Mouse (Mus musculus): Measurements from ENCODE around the gene Clec3b. TPM values are rescaled to one million over a fixed set of nuclear protein-coding genes. Genes with fewer than 3 reads are reported as not detected.
A peak's percentile ranks its signal among the peaks of the same experiment; 100 is the strongest.

The Clec3b gene
- polyA plus RNA-seq, 1 experiment from 2014 or later, result 13.9 TPM

- TF ChIP-seq CTCF (IDR thresholded peaks at IDR 0.05; ENCODE audit: low read depth) (no peak), EP300 (optimal IDR thresholded peaks at IDR 0.05) (no peak)
- Histone ChIP-seq H3K9ac (ENCODE audit: low read length) (no peak overlapping the region), H3K4me2 (replicated peaks; ENCODE audit: low read depth) (no peak overlapping the region), H3K9me3 (ENCODE audit: control insufficient read depth, low read length) (no peaks in the 10 kb centered on the region), H3K27me3 (ENCODE audit: control insufficient read depth, insufficient read depth, low read length) (no peaks in the 10 kb centered on the region), H3K36me3 (ENCODE audit: control insufficient read depth, insufficient read depth, low read length) (no peaks in the 10 kb centered on the region; the same call in 1 of the 2 replicates), H3K27ac (replicated peaks) (no peak overlapping the region), H3K4me3 (ENCODE audit: low read depth, low read length) (no peak overlapping the region), H3K4me1 (replicated peaks; ENCODE audit: control insufficient read depth, insufficient read depth) (no peaks in the 10 kb centered on the region)
- ATAC-seq (ENCODE audit: low FRiP score, low TSS enrichment) (no peak), DNase-seq (ENCODE audit: low spot score) (no peak)
- WGBS, result 55% methylated on average over 2 of the region's 2 CpGs
These were observed 34.8 kb downstream of the Clec3b start for GRCm38 (mm10) chr9:123185546-123185945.

- no peak overlapping the region for H3K4me3 ChIP-seq (ENCODE audit: low read depth, low read length)
- no peaks in the 10 kb centered on the region for H3K27me3 ChIP-seq (ENCODE audit: control insufficient read depth, insufficient read depth, low read length)
- TF ChIP-seq CTCF (IDR thresholded peaks at IDR 0.05; ENCODE audit: low read depth) (no peak), EP300 (optimal IDR thresholded peaks at IDR 0.05) (no peak)
- H3K4me2 ChIP-seq (replicated peaks; ENCODE audit: low read depth), result no peak overlapping the region
- WGBS, result 84% methylated on average over 5 of the region's 5 CpGs
- H3K27ac ChIP-seq (replicated peaks), result no peak overlapping the region
- no peaks in the 10 kb centered on the region for H3K9me3 ChIP-seq (ENCODE audit: control insufficient read depth, low read length)
- H3K4me1 ChIP-seq (replicated peaks; ENCODE audit: control insufficient read depth, insufficient read depth), result no peaks in the 10 kb centered on the region
- no peaks in the 10 kb centered on the region; the same call in 1 of the 2 replicates for H3K36me3 ChIP-seq (ENCODE audit: control insufficient read depth, insufficient read depth, low read length)
- ATAC-seq (ENCODE audit: low FRiP score, low TSS enrichment) (no peak), DNase-seq (ENCODE audit: low spot score) (no peak)
- no peak overlapping the region for H3K9ac ChIP-seq (ENCODE audit: low read length)
These were observed 35.4 kb downstream of the Clec3b start for GRCm38 (mm10) chr9:123186151-123186550.

- H3K27ac ChIP-seq (replicated peaks), result no peak overlapping the region
- H3K27me3 ChIP-seq (ENCODE audit: control insufficient read depth, insufficient read depth, low read length), result no peaks in the 10 kb centered on the region
- ATAC-seq (ENCODE audit: low FRiP score, low TSS enrichment), result no peak
- no peaks in the 10 kb centered on the region for H3K36me3 ChIP-seq (ENCODE audit: control insufficient read depth, insufficient read depth, low read length)
- H3K4me3 ChIP-seq (ENCODE audit: low read depth, low read length), result no peak overlapping the region
- H3K9me3 ChIP-seq (ENCODE audit: control insufficient read depth, low read length), result no peaks in the 10 kb centered on the region
- no peak overlapping the region for H3K9ac ChIP-seq (ENCODE audit: low read length)
- no peak for TF ChIP-seq EP300 (optimal IDR thresholded peaks at IDR 0.05)
- TF ChIP-seq CTCF (IDR thresholded peaks at IDR 0.05; ENCODE audit: low read depth), result no peak
- no peak overlapping the region for H3K4me2 ChIP-seq (replicated peaks; ENCODE audit: low read depth)
- 93% methylated on average over 5 of the region's 5 CpGs for WGBS
- no peaks in the 10 kb centered on the region for H3K4me1 ChIP-seq (replicated peaks; ENCODE audit: control insufficient read depth, insufficient read depth)
- DNase-seq (ENCODE audit: low spot score), result no peak
These were observed 36.8 kb downstream of the Clec3b start for GRCm38 (mm10) chr9:123187589-123187988.

GRCm38 (mm10) chr9:123188271-123188670, 37.5 kb downstream of the Clec3b start:
- WGBS, result 79% methylated on average over 2 of the region's 2 CpGs

GRCm38 (mm10) chr9:123200116-123200515, 49.4 kb downstream of the Clec3b start:
- ATAC-seq (ENCODE audit: low FRiP score, low TSS enrichment) (no peak), DNase-seq (ENCODE audit: low spot score) (no peak)
- no peak overlapping the region for H3K4me2 ChIP-seq (replicated peaks; ENCODE audit: low read depth)
- TF ChIP-seq CTCF (IDR thresholded peaks at IDR 0.05; ENCODE audit: low read depth) (no peak), EP300 (optimal IDR thresholded peaks at IDR 0.05) (no peak)
- whole genome bisulfite sequencing, result 75% methylated on average over 3 of the region's 3 CpGs
- no peak overlapping the region for H3K9ac ChIP-seq (ENCODE audit: low read length)
- H3K27me3 ChIP-seq (ENCODE audit: control insufficient read depth, insufficient read depth, low read length), result no peaks in the 10 kb centered on the region
- H3K4me1 ChIP-seq (replicated peaks; ENCODE audit: control insufficient read depth, insufficient read depth), result no peaks in the 10 kb centered on the region
- H3K9me3 ChIP-seq (ENCODE audit: control insufficient read depth, low read length), result 0 out of 2 replicates have a peak, but pooled peaks cover 2% of the 10 kb centered on the region
- no peak overlapping the region for H3K4me3 ChIP-seq (ENCODE audit: low read depth, low read length)
- H3K27ac ChIP-seq (replicated peaks), result no peak overlapping the region
- no peaks in the 10 kb centered on the region; the same call in 1 of the 2 replicates for H3K36me3 ChIP-seq (ENCODE audit: control insufficient read depth, insufficient read depth, low read length)

More at GRCm38 (mm10) chr9:123188271-123188670, 37.5 kb downstream of the Clec3b start:
- Histone ChIP-seq H3K27me3 (ENCODE audit: control insufficient read depth, insufficient read depth, low read length) (no peaks in the 10 kb centered on the region), H3K9me3 (ENCODE audit: control insufficient read depth, low read length) (no peaks in the 10 kb centered on the region), H3K4me3 (ENCODE audit: low read depth, low read length) (no peak overlapping the region), H3K4me1 (replicated peaks; ENCODE audit: control insufficient read depth, insufficient read depth) (no peaks in the 10 kb centered on the region), H3K9ac (ENCODE audit: low read length) (no peak overlapping the region), H3K4me2 (replicated peaks; ENCODE audit: low read depth) (no peak overlapping the region), H3K36me3 (ENCODE audit: control insufficient read depth, insufficient read depth, low read length) (no peaks in the 10 kb centered on the region), H3K27ac (replicated peaks) (no peak overlapping the region)
- no peak for DNase-seq (ENCODE audit: low spot score)
- no peak for ATAC-seq (ENCODE audit: low FRiP score, low TSS enrichment)
- TF ChIP-seq CTCF (IDR thresholded peaks at IDR 0.05; ENCODE audit: low read depth) (no peak), EP300 (optimal IDR thresholded peaks at IDR 0.05) (no peak)

- ATAC-seq (ENCODE audit: low FRiP score, low TSS enrichment) (peak; percentile 82), DNase-seq (ENCODE audit: low spot score) (peak; percentile 50)
- no peaks in the 10 kb centered on the region for H3K27me3 ChIP-seq (ENCODE audit: control insufficient read depth, insufficient read depth, low read length)
- H3K9ac ChIP-seq (ENCODE audit: low read length), result no peak overlapping the region
- TF ChIP-seq EP300 (optimal IDR thresholded peaks at IDR 0.05) (no peak), CTCF (IDR thresholded peaks at IDR 0.05; ENCODE audit: low read depth) (no peak)
- H3K4me2 ChIP-seq (replicated peaks; ENCODE audit: low read depth), result no peak overlapping the region
- WGBS, result 15% methylated on average over 2 of the region's 2 CpGs
- H3K36me3 ChIP-seq (ENCODE audit: control insufficient read depth, insufficient read depth, low read length), result no peaks in the 10 kb centered on the region
- no peak overlapping the region for H3K4me3 ChIP-seq (ENCODE audit: low read depth, low read length)
- H3K27ac ChIP-seq (replicated peaks), result peak overlapping the region; percentile 70
- no peaks in the 10 kb centered on the region for H3K9me3 ChIP-seq (ENCODE audit: control insufficient read depth, low read length)
- no peaks in the 10 kb centered on the region; the same call in 1 of the 2 replicates for H3K4me1 ChIP-seq (replicated peaks; ENCODE audit: control insufficient read depth, insufficient read depth)
These were observed 55.8 kb downstream of the Clec3b start for GRCm38 (mm10) chr9:123206526-123206925.

Measured in stomach, postnatal 0 days (tissue).